Mouse (Mus musculus): ENCODE measurements at regions not wholly inside any gene's neighbourhood (a gene's known extent, or its start where the extent isn't known, plus 50 kb on each side); places are given as distances from the start of the nearest gene placed in this dataset.
"Not testable (repeated sequence)": the region's sequence is repeated elsewhere in the genome, so short reads cannot be mapped to it uniquely, and the experiment has no call there.

- CTCF ChIA-PET, result interaction anchor here (0.5 kb wide), 1 partner anchor 206 kb away, joined by 3 read pairs; no protein-coding TSS in a partner anchor
Observed at GRCm38 (mm10) chr2:114723971-114724666, 69.4 kb upstream of the Dph6 start.

GRCm38 (mm10) chr2:114727197-114727596 is 72.4 kb upstream of the Dph6 start:
- CTCF ChIA-PET, result interaction anchor here (0.7 kb wide), 1 partner anchor 40 kb away, joined by 3 read pairs; no protein-coding TSS in a partner anchor

- CTCF ChIA-PET, result no interaction called here
Observed at GRCm38 (mm10) chr2:114734861-114735569, 80.3 kb upstream of the Dph6 start.

- CTCF ChIA-PET, result no interaction called here
Observed at GRCm38 (mm10) chr2:114739421-114740212, 84.9 kb upstream of the Dph6 start.

GRCm38 (mm10) chr2:114763276-114763675 is 108.5 kb upstream of the Dph6 start:
- CTCF ChIA-PET, result interaction anchor here (0.6 kb wide), 1 partner anchor 58 kb away, joined by 3 read pairs; no protein-coding TSS in a partner anchor

DNA sequence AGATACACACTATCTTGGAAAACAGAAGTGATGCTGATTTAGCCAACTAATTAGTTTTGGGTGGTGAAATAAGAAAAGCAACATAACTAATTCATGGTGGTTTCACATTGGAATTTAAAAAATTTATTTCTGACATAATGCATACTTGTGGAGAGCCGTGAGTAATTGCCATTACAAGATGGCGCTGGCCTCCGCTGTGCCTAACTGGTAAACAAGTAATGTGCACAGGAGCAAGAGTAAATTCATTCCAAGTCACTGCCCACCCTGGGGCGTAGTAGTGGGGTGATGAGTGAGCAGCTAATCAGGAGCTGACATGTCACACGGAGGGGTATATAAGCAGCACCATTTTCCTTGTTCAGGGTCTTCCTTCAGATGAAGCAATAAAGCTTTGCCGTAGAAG is 119.0 kb upstream of the Dph6 start:
- CTCF ChIA-PET, result not testable (repeated sequence)

- CTCF ChIA-PET, result no interaction called here
Observed at GRCm38 (mm10) chr2:114774278-114774677, 119.5 kb upstream of the Dph6 start.

- CTCF ChIA-PET, result no interaction called here
Observed at GRCm38 (mm10) chr2:114775532-114775931, 120.8 kb upstream of the Dph6 start.

- CTCF ChIA-PET, result no interaction called here
Observed at GRCm38 (mm10) chr2:114776176-114776575, 121.4 kb upstream of the Dph6 start.

DNA sequence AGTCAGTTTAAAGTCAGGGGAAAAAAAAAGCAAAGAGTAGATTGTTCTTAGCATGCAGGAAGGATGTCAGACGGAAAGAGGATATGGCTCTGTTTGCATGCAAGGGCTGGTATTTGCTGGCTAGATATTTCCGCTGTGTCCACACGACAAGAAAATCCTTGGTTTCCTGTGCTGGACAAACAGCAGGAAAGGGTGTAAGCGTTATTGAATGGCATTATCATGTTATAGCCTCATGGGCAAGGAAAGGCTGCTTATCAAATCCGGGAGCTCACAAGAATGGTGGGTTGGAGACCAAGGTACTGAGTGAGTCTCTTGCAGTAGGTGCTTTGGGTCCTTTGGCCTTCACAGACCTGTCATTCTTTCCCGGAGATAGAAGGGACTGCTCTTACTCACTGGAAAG is 127.7 kb upstream of the Dph6 start:
- CTCF ChIA-PET, result no interaction called here

DNA sequence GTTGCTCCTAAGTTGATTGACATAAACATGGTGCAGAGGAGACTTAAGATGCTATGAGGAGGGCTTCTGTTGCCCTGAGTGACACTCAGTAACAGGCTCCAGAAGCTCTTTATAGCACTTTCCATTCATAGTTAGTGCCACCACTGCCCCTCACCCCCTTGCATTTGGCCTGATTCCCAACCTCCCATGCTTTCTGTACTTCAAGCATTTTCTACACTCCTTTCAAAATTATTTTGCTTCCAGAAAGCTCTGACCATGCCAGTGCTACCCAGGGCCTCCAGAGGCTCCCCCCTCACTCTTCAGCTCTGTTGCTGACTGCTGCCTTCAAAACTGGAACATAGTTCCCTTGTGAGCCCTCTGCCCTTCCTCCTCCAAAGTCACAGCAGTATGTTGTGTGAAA is 129.4 kb upstream of the Dph6 start:
- CTCF ChIA-PET, result no interaction called here

- CTCF ChIA-PET, result no interaction called here
Observed at GRCm38 (mm10) chr2:114788251-114788650, 133.5 kb upstream of the Dph6 start.

DNA sequence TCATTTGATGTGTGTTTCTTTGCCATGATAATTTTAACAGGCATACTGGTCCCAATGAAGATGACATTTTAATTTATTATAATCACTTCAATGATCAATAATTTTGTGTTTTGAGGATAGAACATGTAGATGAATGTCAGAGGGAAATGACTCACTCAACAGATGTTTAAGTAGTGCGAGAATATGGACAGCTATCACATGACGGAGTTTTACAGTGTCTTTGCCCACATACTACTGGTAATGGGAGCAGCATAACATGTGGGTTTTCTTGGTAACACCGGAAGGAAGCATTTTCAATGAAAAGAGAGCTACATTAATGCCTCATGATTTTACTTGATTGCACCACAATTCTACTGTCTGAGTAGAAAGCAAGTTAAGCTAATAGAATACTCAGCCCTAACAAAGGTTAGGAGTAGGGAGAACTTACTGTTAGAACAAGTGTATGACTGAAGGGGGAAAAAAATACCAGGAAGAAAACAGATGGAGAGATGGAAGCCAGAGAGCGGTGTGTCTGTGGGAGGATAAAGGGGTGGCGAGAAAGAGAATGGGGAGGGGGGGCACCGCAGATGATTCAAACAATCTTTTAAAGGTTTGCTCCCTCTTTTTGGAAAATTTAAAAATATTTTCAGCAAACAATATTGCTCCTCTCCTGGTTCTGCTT is 142.0 kb upstream of the Dph6 start:
- CTCF ChIA-PET, result no interaction called here

GRCm38 (mm10) chr2:114797291-114797650 is 142.5 kb upstream of the Dph6 start:
- CTCF ChIA-PET, result no interaction called here

DNA sequence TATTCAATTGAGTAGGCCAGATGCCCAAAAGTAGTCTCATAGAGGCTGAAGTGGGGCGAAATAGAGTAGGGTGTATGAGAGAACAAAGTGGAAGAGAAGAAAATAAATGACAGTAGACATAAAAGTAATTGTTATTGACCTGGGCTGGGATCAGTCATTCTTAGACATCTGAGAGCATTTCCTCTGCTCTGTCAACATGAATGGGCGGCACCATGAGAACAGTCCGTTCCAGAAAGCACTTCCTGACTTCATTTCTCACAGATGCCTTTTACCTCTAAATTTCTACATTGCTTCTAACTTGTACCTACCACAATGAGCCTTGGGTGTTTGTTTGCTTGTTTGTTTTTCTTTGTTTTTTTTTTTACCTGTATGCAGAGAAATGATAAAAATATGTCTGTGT is 148.5 kb upstream of the Dph6 start:
- CTCF ChIA-PET, result no interaction called here

DNA sequence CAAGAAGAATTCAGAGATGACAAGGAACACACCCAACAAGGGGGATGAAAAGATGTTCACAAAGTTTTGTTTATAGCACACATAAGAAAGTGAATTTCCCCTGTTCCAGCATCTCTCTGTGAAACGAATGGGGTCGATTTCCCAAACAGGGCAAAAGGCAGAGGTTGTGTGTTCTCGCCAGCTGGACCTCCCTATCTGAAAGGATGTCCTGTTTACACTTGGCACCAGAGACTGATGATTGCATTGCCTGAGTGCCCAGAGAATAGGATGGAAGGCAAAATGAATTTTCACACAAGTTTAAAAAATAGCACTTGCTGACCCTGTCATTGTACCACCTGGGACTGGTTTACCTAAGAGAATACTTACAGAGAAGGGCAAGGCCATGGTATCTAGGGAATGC is 149.2 kb upstream of the Dph6 start:
- CTCF ChIA-PET, result no interaction called here

DNA sequence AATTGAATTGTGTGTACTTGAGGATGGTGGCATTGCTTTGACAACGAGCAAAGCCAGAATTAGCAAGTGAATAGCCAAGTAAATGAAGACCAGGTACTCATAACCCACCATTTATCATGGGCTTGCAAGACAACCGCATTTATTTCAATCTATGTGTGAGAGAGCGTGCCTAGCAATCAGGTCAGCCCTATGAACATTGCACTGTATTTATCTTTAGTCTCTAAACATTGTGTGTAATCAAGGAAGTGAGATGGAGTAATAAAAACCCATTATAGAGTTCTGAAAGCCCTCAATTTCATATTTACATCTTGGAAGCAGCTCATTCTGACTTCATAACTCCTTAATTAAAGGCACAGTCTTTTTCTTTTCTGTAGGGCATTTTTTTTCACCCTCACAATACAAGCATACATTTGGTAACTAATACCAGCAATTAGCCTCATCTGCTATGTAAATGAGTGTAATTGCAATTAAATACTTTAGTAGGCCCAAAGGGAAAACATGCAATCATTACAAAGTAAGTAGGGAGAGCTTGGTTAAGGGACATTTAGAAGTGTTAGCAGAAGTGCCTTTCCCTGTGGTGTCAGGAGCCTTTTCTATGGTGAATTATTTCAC is 150.8 kb upstream of the Dph6 start:
- CTCF ChIA-PET, result no interaction called here

DNA sequence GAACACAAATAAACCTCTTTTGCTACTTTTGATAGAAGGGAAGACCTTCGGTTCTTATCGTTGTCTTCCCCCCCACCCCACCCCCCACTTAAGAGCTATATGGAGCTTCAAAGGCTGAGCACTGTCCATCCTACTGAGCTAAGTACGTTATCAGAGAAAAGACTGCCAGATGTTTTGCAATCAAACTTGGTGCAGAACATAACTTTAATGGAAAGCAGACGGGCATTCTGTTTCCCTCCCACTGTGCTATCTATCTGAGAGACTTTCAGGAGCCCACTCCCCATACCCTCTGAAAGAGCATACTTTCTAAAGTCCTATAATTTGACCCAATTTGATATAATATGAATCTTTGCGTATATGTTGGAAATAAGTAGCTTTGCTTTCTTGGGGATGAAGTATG is 153.3 kb upstream of the Dph6 start:
- CTCF ChIA-PET, result no interaction called here

DNA sequence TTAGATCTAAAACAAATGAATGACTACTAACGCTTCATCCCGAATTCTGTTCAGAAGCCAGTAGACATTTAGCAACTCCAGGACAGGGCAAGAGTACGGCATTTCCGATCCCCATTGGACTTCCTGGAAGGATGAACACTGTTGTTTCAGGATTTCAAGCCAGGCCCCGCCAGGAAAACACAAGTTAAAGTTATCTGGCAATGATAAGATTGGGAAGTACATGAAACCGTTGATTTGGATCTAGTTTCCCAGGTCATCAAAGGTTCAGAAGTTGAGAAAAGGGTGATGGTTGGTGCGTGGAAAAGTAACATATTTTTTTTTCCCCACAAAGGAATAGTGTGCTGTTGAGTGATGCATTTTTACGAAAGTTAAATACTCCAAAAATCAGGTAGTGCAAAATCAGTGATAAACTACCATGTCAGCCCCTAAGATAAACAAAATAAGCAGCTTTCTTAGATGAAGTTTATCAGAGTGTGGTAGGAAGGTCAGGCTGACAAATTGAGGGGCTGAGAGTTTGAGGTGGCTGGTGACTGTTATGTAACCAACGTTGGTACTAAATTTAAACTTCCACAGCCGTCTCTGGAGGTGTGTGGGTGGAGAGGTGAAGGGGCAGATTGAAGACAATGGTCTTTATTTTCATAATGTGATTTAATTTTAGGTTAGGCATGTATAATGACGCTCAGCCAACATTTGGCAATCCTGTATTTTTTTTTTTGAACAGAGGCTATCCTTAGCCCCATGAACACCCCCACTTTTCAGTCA is 157.6 kb upstream of the Dph6 start:
- CTCF ChIA-PET, result no interaction called here

DNA sequence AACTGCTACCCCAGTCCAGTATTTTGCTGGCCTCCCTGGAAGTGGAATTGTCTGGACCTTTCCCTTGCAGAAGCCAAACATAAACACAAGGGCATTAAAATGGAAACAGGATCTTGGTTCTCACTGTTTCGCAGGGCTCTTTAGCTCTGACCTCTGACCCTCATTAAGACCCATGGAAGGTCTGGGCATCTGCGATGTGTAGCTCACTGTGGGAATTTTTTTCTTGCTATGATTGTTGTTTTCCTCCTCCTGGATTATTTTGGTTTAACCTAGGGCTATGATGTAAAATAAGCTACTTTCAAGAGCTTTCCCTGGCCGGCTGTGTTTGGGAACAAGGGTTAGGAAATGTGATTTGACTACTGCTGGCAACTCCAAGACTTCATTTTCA is 158.1 kb upstream of the Dph6 start:
- CTCF ChIA-PET, result no interaction called here

- CTCF ChIA-PET, result no interaction called here
Observed at GRCm38 (mm10) chr2:114822657-114823056, 167.9 kb upstream of the Dph6 start.
